Mouse (Mus musculus): ENCODE data around the gene Dnmt1. TPM values are rescaled to one million over a fixed set of nuclear protein-coding genes. Genes with fewer than 3 reads are reported as not detected.

Gene Dnmt1
- total RNA-seq, 1 experiment from 2014 or later = 309 TPM

GRCm38 (mm10) chr9:20866879-20867278, 92.8 kb downstream of the Dnmt1 start:
- ATAC-seq (replicated peaks; ENCODE audit: low read depth, poor library complexity, severe bottlenecking) = no peak

GRCm38 (mm10) chr9:20862225-20862624, 97.5 kb downstream of the Dnmt1 start:
- no peak for ATAC-seq (replicated peaks; ENCODE audit: low read depth, poor library complexity, severe bottlenecking)

GRCm38 (mm10) chr9:20861821-20862220, 97.9 kb downstream of the Dnmt1 start:
- ATAC-seq (replicated peaks; ENCODE audit: low read depth, poor library complexity, severe bottlenecking) = peak; percentile 31; the same call in 1 of the 2 replicates

GRCm38 (mm10) chr9:20859926-20860325, 99.8 kb downstream of the Dnmt1 start:
- ATAC-seq (replicated peaks; ENCODE audit: low read depth, poor library complexity, severe bottlenecking) = no peak

Other genes with a start within 250 kb of the Dnmt1 start
- gene Olfm2, start 213.5 kb downstream of the Dnmt1 start, total RNA-seq (2017) = not detected in 2 replicates
- gene Col5a3, start 144.8 kb downstream of the Dnmt1 start, total RNA-seq (2017) = 0.27 TPM in 1 of 2 replicates, not detected in the other
- gene Rdh8, start 141.4 kb downstream of the Dnmt1 start, total RNA-seq (2017) = not detected in 2 replicates
- 25.7 and 27.9 TPM in 2 replicates for gene A230050P20Rik, start 91.2 kb downstream of the Dnmt1 start, total RNA-seq (2017)
- gene Angptl6, start 80.2 kb downstream of the Dnmt1 start, total RNA-seq (2017) = 0.50 and 1.7 TPM in 2 replicates
- 140 and 152 TPM in 2 replicates for gene Ppan, start 71.7 kb downstream of the Dnmt1 start, total RNA-seq (2017)
- 188 and 215 TPM in 2 replicates for gene Eif3g, start 61.3 kb downstream of the Dnmt1 start, total RNA-seq (2017)
- 1.4 and 2.2 TPM in 2 replicates for gene S1pr2, start 16.9 kb upstream of the Dnmt1 start, total RNA-seq (2017)
- gene Mrpl4, start 42.9 kb upstream of the Dnmt1 start, total RNA-seq (2017) = 33.0 and 35.8 TPM in 2 replicates
- gene Icam1, start 56.1 kb upstream of the Dnmt1 start, total RNA-seq (2017) = 9.1 and 14.8 TPM in 2 replicates
- 11.5 and 28.9 TPM in 2 replicates for gene Icam4, start 69.5 kb upstream of the Dnmt1 start, total RNA-seq (2017)
- not detected in 2 replicates for gene Icam5, start 72.2 kb upstream of the Dnmt1 start, total RNA-seq (2017)
- gene Zglp1, start 107.2 kb upstream of the Dnmt1 start, total RNA-seq (2017) = 1.7 TPM in 1 of 2 replicates, not detected in the other
- gene Gm49373, start 113.2 kb upstream of the Dnmt1 start, total RNA-seq (2017) = not detected in 2 replicates
- gene Fdx1l, start 113.7 kb upstream of the Dnmt1 start, total RNA-seq (2017) = 48.3 and 54.3 TPM in 2 replicates
- 4.4 and 8.4 TPM in 2 replicates for gene Gm38431, start 132.1 kb upstream of the Dnmt1 start, total RNA-seq (2017)
- gene Raver1, start 132.1 kb upstream of the Dnmt1 start, total RNA-seq (2017) = 30.2 and 38.9 TPM in 2 replicates
- gene Tyk2, start 171.4 kb upstream of the Dnmt1 start, total RNA-seq (2017) = 11.8 and 13.8 TPM in 2 replicates
- gene Cdc37, start 190.1 kb upstream of the Dnmt1 start, total RNA-seq (2017) = 348 and 349 TPM in 2 replicates
- gene Pde4a, start 205.8 kb upstream of the Dnmt1 start, total RNA-seq (2017) = 5.4 and 10.9 TPM in 2 replicates

Data from common myeloid progenitor, adult 5-6 weeks (primary cell).